Mouse (Mus musculus) liver, postnatal 0 days (tissue): ENCODE data around the gene Cbx4.

ENCODE experiments used
- CTCF ChIP-seq: sonication (generic); IDR thresholded peaks from 2 replicates; pipeline ENCODE4 v1.5.1; 2016; ENCODE audit warnings: antibody characterized with exemption, low read depth
- EP300 ChIP-seq: IDR thresholded peaks from 2 replicates; pipeline ENCODE4 v1.6.1; 2016; ENCODE audit warnings: antibody characterized with exemption, low read depth, mild to moderate bottlenecking

GRCm38 (mm10) chr11:119088391-119089234 lies 2.6 kb upstream of the Cbx4 start:
- peak; percentile 56 for TF ChIP-seq CTCF
- TF ChIP-seq EP300: no peak
